In genomic region chr2:103186751-103187260, GRCm38 (mm10) we compare ENCODE assay signal across 18 mouse cellular contexts.
"Had no signal": no experiment of that assay in that cellular context is flagged by ENCODE, and none has a peak within 500 bp of the region (broad histone marks: within the 10 kb centered on the region; RNA-seq: fewer than 3 reads in every experiment).

No protein-coding gene starts in this region.

- DNase-seq: lung, embryonic 14.5 days; lung, postnatal 10 days; lung, postnatal 4 days; midbrain, embryonic 14.5 days; retina, postnatal 1 day; right cerebral cortex, adult 18-20 months; right cerebral cortex, postnatal 25 days; right cerebral cortex, postnatal 4 days; spleen, adult 18-20 months; thymus, adult 2 months; thymus, postnatal 25 days; thymus, postnatal 4 days had no signal

- H3K4me1 ChIP-seq: midbrain, embryonic 10.5 days; midbrain, embryonic 12.5 days; neural tube, embryonic 13.5 days; neural tube, embryonic 15.5 days had no signal

- H3K9me3 ChIP-seq: midbrain, embryonic 10.5 days; midbrain, embryonic 12.5 days; neural tube, embryonic 13.5 days; neural tube, embryonic 15.5 days had no signal

- ATAC-seq: midbrain, embryonic 16.5 days had no signal

- H3K36me3 ChIP-seq: midbrain, embryonic 10.5 days; midbrain, embryonic 12.5 days; neural tube, embryonic 13.5 days; neural tube, embryonic 15.5 days had no signal

- H3K27me3 ChIP-seq: midbrain, embryonic 12.5 days; neural tube, embryonic 13.5 days; neural tube, embryonic 15.5 days had no signal

- H3K4me2 ChIP-seq: lung, embryonic 14.5 days; midbrain, embryonic 12.5 days; neural tube, embryonic 13.5 days; neural tube, embryonic 15.5 days had no signal

- H3K9ac ChIP-seq: lung, embryonic 14.5 days; midbrain, embryonic 12.5 days; neural tube, embryonic 13.5 days; neural tube, embryonic 15.5 days had no signal

- H3K27ac ChIP-seq: midbrain, embryonic 10.5 days; midbrain, embryonic 12.5 days; neural tube, embryonic 13.5 days; neural tube, embryonic 15.5 days had no signal

- H3K4me3 ChIP-seq: midbrain, embryonic 10.5 days; midbrain, embryonic 12.5 days; myocyte; neural tube, embryonic 13.5 days; neural tube, embryonic 15.5 days had no signal
